Mouse (Mus musculus): Measurements from ENCODE around the gene Hunk. TPM values are rescaled to one million over a fixed set of nuclear protein-coding genes. Genes with fewer than 3 reads are reported as not detected.
A peak's percentile ranks its signal among the peaks of the same experiment; 100 is the strongest.

Hunk gene
- polyA plus RNA-seq, 1 experiment from 2014 or later = 1.9 TPM

GRCm38 (mm10) chr16:90497749-90498464 is 112.1 kb downstream of the Hunk start:
- H3K27me3 ChIP-seq (ENCODE audit: control insufficient read depth, insufficient read depth, low read length) = no peaks in the 10 kb centered on the region
- TF ChIP-seq EP300 (optimal IDR thresholded peaks at IDR 0.05) = no peak
- TF ChIP-seq CTCF (IDR thresholded peaks at IDR 0.05; ENCODE audit: low read depth) = no peak
- WGBS = 75% methylated on average over 16 of the region's 16 CpGs
- no peak overlapping the region for H3K27ac ChIP-seq (replicated peaks)
- no peaks in the 10 kb centered on the region for H3K9me3 ChIP-seq (ENCODE audit: control insufficient read depth, low read length)
- no peak overlapping the region for H3K4me3 ChIP-seq (ENCODE audit: low read depth, low read length)
- no peak for DNase-seq (ENCODE audit: low spot score)
- no peak for ATAC-seq (ENCODE audit: low FRiP score, low TSS enrichment)
- H3K9ac ChIP-seq (ENCODE audit: low read length) = no peak overlapping the region
- H3K36me3 ChIP-seq (ENCODE audit: control insufficient read depth, insufficient read depth, low read length) = no peaks in the 10 kb centered on the region
- H3K4me1 ChIP-seq (replicated peaks; ENCODE audit: control insufficient read depth, insufficient read depth) = no peaks in the 10 kb centered on the region
- no peak overlapping the region for H3K4me2 ChIP-seq (replicated peaks; ENCODE audit: low read depth)

- 77% methylated on average over 6 of the region's 6 CpGs for WGBS
- Histone ChIP-seq H3K9me3 (ENCODE audit: control insufficient read depth, low read length) (no peaks in the 10 kb centered on the region), H3K9ac (ENCODE audit: low read length) (no peak overlapping the region), H3K4me3 (ENCODE audit: low read depth, low read length) (no peak overlapping the region), H3K27ac (replicated peaks) (no peak overlapping the region), H3K36me3 (ENCODE audit: control insufficient read depth, insufficient read depth, low read length) (no peaks in the 10 kb centered on the region), H3K4me2 (replicated peaks; ENCODE audit: low read depth) (no peak overlapping the region), H3K27me3 (ENCODE audit: control insufficient read depth, insufficient read depth, low read length) (no peaks in the 10 kb centered on the region), H3K4me1 (replicated peaks; ENCODE audit: control insufficient read depth, insufficient read depth) (no peaks in the 10 kb centered on the region)
- no peak for DNase-seq (ENCODE audit: low spot score)
- no peak for ATAC-seq (ENCODE audit: low FRiP score, low TSS enrichment)
- TF ChIP-seq EP300 (optimal IDR thresholded peaks at IDR 0.05) = no peak
- TF ChIP-seq CTCF (IDR thresholded peaks at IDR 0.05; ENCODE audit: low read depth) = no peak
These were observed 115.0 kb downstream of the Hunk start for GRCm38 (mm10) chr16:90500809-90501208.

- TF ChIP-seq CTCF (IDR thresholded peaks at IDR 0.05; ENCODE audit: low read depth) = no peak
- TF ChIP-seq EP300 (optimal IDR thresholded peaks at IDR 0.05) = no peak
- WGBS = 81% methylated on average over 10 of the region's 10 CpGs
- no peaks in the 10 kb centered on the region for H3K4me1 ChIP-seq (replicated peaks; ENCODE audit: control insufficient read depth, insufficient read depth)
These were observed 119.4 kb downstream of the Hunk start for GRCm38 (mm10) chr16:90505252-90505651.

GRCm38 (mm10) chr16:90505680-90506079 is 119.9 kb downstream of the Hunk start:
- H3K27ac ChIP-seq (replicated peaks) = no peak overlapping the region
- 77% methylated on average over 2 of the region's 2 CpGs for whole genome bisulfite sequencing
- H3K4me3 ChIP-seq (ENCODE audit: low read depth, low read length) = no peak overlapping the region
- no peak for ATAC-seq (ENCODE audit: low FRiP score, low TSS enrichment)
- no peaks in the 10 kb centered on the region for H3K27me3 ChIP-seq (ENCODE audit: control insufficient read depth, insufficient read depth, low read length)
- no peaks in the 10 kb centered on the region for H3K36me3 ChIP-seq (ENCODE audit: control insufficient read depth, insufficient read depth, low read length)
- no peak overlapping the region for H3K9ac ChIP-seq (ENCODE audit: low read length)
- no peaks in the 10 kb centered on the region for H3K9me3 ChIP-seq (ENCODE audit: control insufficient read depth, low read length)
- TF ChIP-seq CTCF (IDR thresholded peaks at IDR 0.05; ENCODE audit: low read depth) (no peak), EP300 (optimal IDR thresholded peaks at IDR 0.05) (no peak)
- H3K4me1 ChIP-seq (replicated peaks; ENCODE audit: control insufficient read depth, insufficient read depth) = no peaks in the 10 kb centered on the region
- no peak overlapping the region for H3K4me2 ChIP-seq (replicated peaks; ENCODE audit: low read depth)
- DNase-seq (ENCODE audit: low spot score) = no peak

More at GRCm38 (mm10) chr16:90505252-90505651, 119.4 kb downstream of the Hunk start:
- no peak for ATAC-seq (ENCODE audit: low FRiP score, low TSS enrichment)
- Histone ChIP-seq H3K36me3 (ENCODE audit: control insufficient read depth, insufficient read depth, low read length) (no peaks in the 10 kb centered on the region), H3K4me3 (ENCODE audit: low read depth, low read length) (no peak overlapping the region), H3K27ac (replicated peaks) (no peak overlapping the region), H3K4me2 (replicated peaks; ENCODE audit: low read depth) (no peak overlapping the region), H3K9me3 (ENCODE audit: control insufficient read depth, low read length) (no peaks in the 10 kb centered on the region), H3K27me3 (ENCODE audit: control insufficient read depth, insufficient read depth, low read length) (no peaks in the 10 kb centered on the region), H3K9ac (ENCODE audit: low read length) (no peak overlapping the region)
- DNase-seq (ENCODE audit: low spot score) = no peak

GRCm38 (mm10) chr16:90511551-90512296 is 125.9 kb downstream of the Hunk start:
- ATAC-seq (ENCODE audit: low FRiP score, low TSS enrichment) = no peak
- DNase-seq (ENCODE audit: low spot score) = no peak
- Histone ChIP-seq H3K27me3 (ENCODE audit: control insufficient read depth, insufficient read depth, low read length) (no peaks in the 10 kb centered on the region), H3K36me3 (ENCODE audit: control insufficient read depth, insufficient read depth, low read length) (no peaks in the 10 kb centered on the region), H3K4me3 (ENCODE audit: low read depth, low read length) (no peak overlapping the region), H3K27ac (replicated peaks) (peak overlapping the region; percentile 24; the same call in 1 of the 2 replicates), H3K4me2 (replicated peaks; ENCODE audit: low read depth) (no peak overlapping the region), H3K9me3 (ENCODE audit: control insufficient read depth, low read length) (no peaks in the 10 kb centered on the region), H3K9ac (ENCODE audit: low read length) (no peak overlapping the region), H3K4me1 (replicated peaks; ENCODE audit: control insufficient read depth, insufficient read depth) (no peaks in the 10 kb centered on the region)
- TF ChIP-seq CTCF (IDR thresholded peaks at IDR 0.05; ENCODE audit: low read depth) (peak; percentile 62), EP300 (optimal IDR thresholded peaks at IDR 0.05) (no peak)
- 57% methylated on average over 19 of the region's 19 CpGs for WGBS

GRCm38 (mm10) chr16:90517041-90517440 is 131.2 kb downstream of the Hunk start:
- DNase-seq (ENCODE audit: low spot score) (no peak), ATAC-seq (ENCODE audit: low FRiP score, low TSS enrichment) (no peak)
- Histone ChIP-seq H3K9ac (ENCODE audit: low read length) (no peak overlapping the region), H3K9me3 (ENCODE audit: control insufficient read depth, low read length) (no peaks in the 10 kb centered on the region), H3K27ac (replicated peaks) (no peak overlapping the region), H3K4me3 (ENCODE audit: low read depth, low read length) (no peak overlapping the region), H3K4me2 (replicated peaks; ENCODE audit: low read depth) (no peak overlapping the region), H3K27me3 (ENCODE audit: control insufficient read depth, insufficient read depth, low read length) (no peaks in the 10 kb centered on the region), H3K36me3 (ENCODE audit: control insufficient read depth, insufficient read depth, low read length) (no peaks in the 10 kb centered on the region), H3K4me1 (replicated peaks; ENCODE audit: control insufficient read depth, insufficient read depth) (no peaks in the 10 kb centered on the region)
- 53% methylated on average over 9 of the region's 9 CpGs for WGBS
- TF ChIP-seq CTCF (IDR thresholded peaks at IDR 0.05; ENCODE audit: low read depth) (no peak), EP300 (optimal IDR thresholded peaks at IDR 0.05) (no peak)

All from stomach, postnatal 0 days (tissue).